Mouse (Mus musculus): ENCODE measurements at regions not wholly inside any gene's neighbourhood (a gene's known extent, or its start where the extent isn't known, plus 50 kb on each side); places are given as distances from the start of the nearest gene placed in this dataset.
"Not testable (repeated sequence)": the region's sequence is repeated elsewhere in the genome, so short reads cannot be mapped to it uniquely, and the experiment has no call there.

- DNase-seq (ENCODE audit: low spot score in 2 of 2) = no peak
Measured at GRCm38 (mm10) chr6:4149663-4150062, 62.9 kb upstream of the Bet1 start.

GRCm38 (mm10) chr6:4158293-4158692, 71.5 kb upstream of the Bet1 start:
- no peak for DNase-seq (ENCODE audit: low spot score in 2 of 2)

GRCm38 (mm10) chr6:4163733-4164132, 77.0 kb upstream of the Bet1 start:
- DNase-seq (ENCODE audit: low spot score in 2 of 2) = no peak

- DNase-seq (ENCODE audit: low spot score in 2 of 2) = no peak
Measured at GRCm38 (mm10) chr6:4167112-4167511, 80.3 kb upstream of the Bet1 start.

- DNase-seq (ENCODE audit: low spot score in 2 of 2) = no peak
Measured at GRCm38 (mm10) chr6:4167757-4168156, 81.0 kb upstream of the Bet1 start.

GRCm38 (mm10) chr6:4171561-4171960, 84.8 kb upstream of the Bet1 start:
- no peak for DNase-seq (ENCODE audit: low spot score in 2 of 2)

GRCm38 (mm10) chr6:4187683-4188082, 100.9 kb upstream of the Bet1 start:
- DNase-seq (ENCODE audit: low spot score in 2 of 2) = no peak

GRCm38 (mm10) chr6:4190976-4191375, 104.2 kb upstream of the Bet1 start:
- not testable (repeated sequence) for DNase-seq (ENCODE audit: low spot score in 2 of 2)

GRCm38 (mm10) chr6:4193286-4193685, 106.5 kb upstream of the Bet1 start:
- DNase-seq (ENCODE audit: low spot score in 2 of 2) = no peak

GRCm38 (mm10) chr6:4201176-4201575, 114.4 kb upstream of the Bet1 start:
- DNase-seq (ENCODE audit: low spot score in 2 of 2) = no peak

- DNase-seq (ENCODE audit: low spot score in 2 of 2) = no peak
Measured at GRCm38 (mm10) chr6:4205681-4206080, 118.9 kb upstream of the Bet1 start.

GRCm38 (mm10) chr6:4245265-4246112, 158.7 kb upstream of the Bet1 start:
- no peak for DNase-seq (ENCODE audit: low spot score in 2 of 2)

- DNase-seq (ENCODE audit: low spot score in 2 of 2) = no peak
Measured at GRCm38 (mm10) chr6:4246113-4246419, 159.3 kb upstream of the Bet1 start.

- DNase-seq (ENCODE audit: low spot score in 2 of 2) = no peak
Measured at GRCm38 (mm10) chr6:4276607-4277006, 189.8 kb upstream of the Bet1 start.

GRCm38 (mm10) chr6:4277245-4277890, 190.6 kb upstream of the Bet1 start:
- no peak for DNase-seq (ENCODE audit: low spot score in 2 of 2)

- DNase-seq (ENCODE audit: low spot score in 2 of 2) = no peak
Measured at GRCm38 (mm10) chr6:4291380-4291779, 204.6 kb upstream of the Bet1 start.

GRCm38 (mm10) chr6:4303410-4303809, 201.2 kb upstream of the Col1a2 start:
- not testable (repeated sequence) for DNase-seq (ENCODE audit: low spot score in 2 of 2)

- DNase-seq (ENCODE audit: low spot score in 2 of 2) = no peak
Measured at GRCm38 (mm10) chr6:4349953-4350352, 154.7 kb upstream of the Col1a2 start.

- DNase-seq (ENCODE audit: low spot score in 2 of 2) = no peak
Measured at GRCm38 (mm10) chr6:4362220-4362619, 142.4 kb upstream of the Col1a2 start.

GRCm38 (mm10) chr6:4375465-4376037, 129.1 kb upstream of the Col1a2 start:
- DNase-seq (ENCODE audit: low spot score in 2 of 2) = no peak

- DNase-seq (ENCODE audit: low spot score in 2 of 2) = no peak
Measured at GRCm38 (mm10) chr6:4396808-4397207, 107.8 kb upstream of the Col1a2 start.

GRCm38 (mm10) chr6:4397695-4398598, 106.7 kb upstream of the Col1a2 start:
- peak; percentile 17 to 34 for DNase-seq (ENCODE audit: low spot score in 2 of 2)

All from thymus, postnatal 10 days (tissue).